Mouse (Mus musculus) heart, postnatal 0 days (tissue): ENCODE measurements around the gene Cep95. TPM values are rescaled to one million over a fixed set of nuclear protein-coding genes. Genes with fewer than 3 reads are reported as not detected.
"Not testable (repeated sequence)": the region's sequence is repeated elsewhere in the genome, so short reads cannot be mapped to it uniquely, and the experiment has no call there.

Experiments
- ATAC-seq: fragments of 200-750 bp; cut with Nextera tagmentation; 2 replicates; pipeline ENCODE4 v1.8.0; 2017; ENCODE audit warnings: low read depth, moderate number of reproducible peaks, moderate library complexity; ENCODE audit not compliant: insufficient read depth
- DNase-seq: peaks from one replicate; pipeline ENCODE4 v3.0.0-alpha.2; 2016; ENCODE audit warnings: low spot score
- H3K27ac ChIP-seq: fragments of 300-500 bp; sonication (generic); 2 replicates; pipeline ENCODE4 v1.5.1; 2014; ENCODE audit warnings: low read depth, mild to moderate bottlenecking
- H3K27me3 ChIP-seq: fragments of 300-500 bp; sonication (generic); 2 replicates; pipeline ENCODE4 v1.6.1; 2014; ENCODE audit warnings: low read length, mixed read lengths; ENCODE audit not compliant: control insufficient read depth, insufficient read depth
- H3K36me3 ChIP-seq: fragments of 300-500 bp; sonication (generic); replicated peaks from 2 replicates; pipeline ENCODE4 v1.6.1; 2014; ENCODE audit warnings: low read length, mixed read lengths; ENCODE audit not compliant: control insufficient read depth, insufficient read depth
- H3K4me1 ChIP-seq: fragments of 300-500 bp; sonication (generic); 2 replicates; pipeline ENCODE4 v1.6.1; 2014; ENCODE audit warnings: antibody characterized with exemption; ENCODE audit not compliant: control insufficient read depth, insufficient read depth
- H3K4me2 ChIP-seq: fragments of 300-500 bp; sonication (generic); 2 replicates; pipeline ENCODE4 v1.6.1; 2014; ENCODE audit warnings: low read depth, mild to moderate bottlenecking, low read length, moderate library complexity
- H3K4me3 ChIP-seq: fragments of 300-500 bp; sonication (generic); 2 replicates; pipeline ENCODE4 v1.5.1; 2014; ENCODE audit warnings: low read depth, low read length
- H3K9ac ChIP-seq: fragments of 300-500 bp; sonication (generic); replicated peaks from 2 replicates; pipeline ENCODE4 v1.6.1; 2014; ENCODE audit warnings: low read depth, low read length, mixed read lengths
- H3K9me3 ChIP-seq: fragments of 300-500 bp; sonication (generic); replicated peaks from 2 replicates; pipeline ENCODE4 v1.6.1; 2016; ENCODE audit warnings: low read length; ENCODE audit not compliant: control insufficient read depth
- CTCF ChIP-seq: IDR thresholded peaks from 2 replicates; pipeline ENCODE4 v1.5.1; 2016; ENCODE audit warnings: antibody characterized with exemption, control low read depth, low read depth
- EP300 ChIP-seq: IDR thresholded peaks from 2 replicates; pipeline ENCODE4 v1.6.1; 2016; ENCODE audit warnings: antibody characterized with exemption, low read depth
- WGBS: fragments of 180-500 bp; shearing (Covaris S2); extraction: QIAGEN DNeasy Blood & Tissue Kit; methylation state at CpG from one replicate; pipeline ENCODE4 v1.1.7; 2014; 5-methylcytosine and 5-hydroxymethylcytosine counted together
- polyA plus RNA-seq: library from polyadenylated mRNA; unstranded; fragments of >200 nt; fragmentation: Nextera tagmentation; extraction: Ambion mirVana; gene quantifications from 2 replicates; pipeline ENCODE4 v1.2.1, GENCODE M21; 2015
- total RNA-seq: library from RNA; depleted of rRNA; stranded (reverse); fragments of >200 nt; gene quantifications from 2 replicates; pipeline ENCODE4 v1.2.3, GENCODE M21; 2014; ENCODE audit warnings: low replicate concordance; rRNA removed

Cep95 gene
- total RNA-seq (3.6 and 4.8 TPM in 2 replicates), polyA plus RNA-seq (8.2 and 9.2 TPM in 2 replicates)

- ATAC-seq, result peak; percentile 87
- WGBS, result under 1% methylated on average over 58 of the region's 58 CpGs
Measured at GRCm38 (mm10) chr11:106788775-106789459, at the start of gene Cep95, which contains the start of gene Ddx5. Cep95 (plus strand) TSS chr11:106789252. Ddx5 (minus strand) TSS chr11:106789185.

GRCm38 (mm10) chr11:106740724-106741123, 48.3 kb upstream of the Cep95 start:
- not testable (repeated sequence) for H3K4me1 ChIP-seq, DNase-seq, ATAC-seq, H3K9me3 ChIP-seq, H3K36me3 ChIP-seq, H3K9ac ChIP-seq, H3K27ac ChIP-seq, H3K4me3 ChIP-seq, H3K4me2 ChIP-seq, H3K27me3 ChIP-seq
- WGBS, result 93% methylated on average over 8 of the region's 8 CpGs

More at GRCm38 (mm10) chr11:106788775-106789459, at the start of gene Cep95, which contains the start of gene Ddx5:
- DNase-seq, result peak; percentile 98
- peaks cover 38% of the 10 kb centered on the region for H3K36me3 ChIP-seq
- peaks cover 20% of the 10 kb centered on the region for H3K4me1 ChIP-seq
- TF ChIP-seq EP300, result peak; percentile 36
- TF ChIP-seq CTCF, result peak; percentile 39
- H3K4me2 ChIP-seq, result peak within 1 kb of the TSS; percentile 67
- H3K9me3 ChIP-seq, result no peaks in the 10 kb centered on the region
- H3K27me3 ChIP-seq, result no peaks in the 10 kb centered on the region
- H3K27ac ChIP-seq, result peak within 1 kb of the TSS; percentile 99
- peak within 1 kb of the TSS; percentile 97 for H3K9ac ChIP-seq
- H3K4me3 ChIP-seq, result peak within 1 kb of the TSS; percentile 95

GRCm38 (mm10) chr11:106741232-106741631, 47.8 kb upstream of the Cep95 start:
- TF ChIP-seq CTCF (no peak), EP300 (no peak)
- 72% methylated on average over 6 of the region's 6 CpGs for WGBS
- H3K4me2 ChIP-seq, result no peak overlapping the region
- no peaks in the 10 kb centered on the region for H3K9me3 ChIP-seq
- ATAC-seq (no peak), DNase-seq (no peak)
- H3K4me1 ChIP-seq, result no peaks in the 10 kb centered on the region
- no peak overlapping the region for H3K27ac ChIP-seq
- H3K9ac ChIP-seq, result no peak overlapping the region
- H3K36me3 ChIP-seq, result no peaks in the 10 kb centered on the region
- H3K27me3 ChIP-seq, result no peaks in the 10 kb centered on the region
- no peak overlapping the region for H3K4me3 ChIP-seq

- DNase-seq, result no peak
- no peaks in the 10 kb centered on the region for H3K36me3 ChIP-seq
- H3K9ac ChIP-seq, result no peak overlapping the region
- no peak overlapping the region for H3K27ac ChIP-seq
- no peaks in the 10 kb centered on the region for H3K27me3 ChIP-seq
- no peaks in the 10 kb centered on the region for H3K4me1 ChIP-seq
- H3K4me3 ChIP-seq, result no peak overlapping the region
- WGBS, result 90% methylated on average over 3 of the region's 3 CpGs
- TF ChIP-seq CTCF (no peak), EP300 (no peak)
- no peak overlapping the region for H3K4me2 ChIP-seq
- no peak for ATAC-seq
- H3K9me3 ChIP-seq, result no peaks in the 10 kb centered on the region
Measured at GRCm38 (mm10) chr11:106741826-106742225, 47.2 kb upstream of the Cep95 start.

- DNase-seq, result peak; percentile 59
- WGBS, result 39% methylated on average over 6 of the region's 6 CpGs
- Histone ChIP-seq H3K36me3 (no peaks in the 10 kb centered on the region), H3K27me3 (no peaks in the 10 kb centered on the region), H3K4me3 (no peak overlapping the region), H3K27ac (no peak overlapping the region), H3K4me2 (no peak overlapping the region), H3K9me3 (no peaks in the 10 kb centered on the region), H3K9ac (no peak overlapping the region), H3K4me1 (no peaks in the 10 kb centered on the region)
- peak; percentile 27; the same call in 1 of the 2 replicates for ATAC-seq
- TF ChIP-seq EP300 (no peak), CTCF (peak; percentile 72)
Measured at GRCm38 (mm10) chr11:106742388-106742841, 46.6 kb upstream of the Cep95 start.
